Mouse (Mus musculus) large intestine, adult 2 months (tissue): Measurements from ENCODE around the gene Il1f6. TPM values are rescaled to one million over a fixed set of nuclear protein-coding genes. Genes with fewer than 3 reads are reported as not detected.
"Not testable (repeated sequence)": the region's sequence is repeated elsewhere in the genome, so short reads cannot be mapped to it uniquely, and the experiment has no call there.

ENCODE experiments used
- DNase-seq: peaks from one replicate; pipeline ENCODE4 v3.0.0-alpha.2; 2012; ENCODE audit warnings: low read depth, low spot score
- WGBS: fragments of 180-500 bp; shearing (Covaris S2); methylation state at CpG from one replicate; pipeline ENCODE4 v1.1.7; 2018; 5-methylcytosine and 5-hydroxymethylcytosine counted together
- polyA plus RNA-seq: library from polyadenylated mRNA; depleted of rRNA; stranded (reverse); fragments of >200 nt; gene quantifications from 2 replicates; pipeline ENCODE4 v1.2.3, GENCODE M21; 2012; rRNA removed

The Il1f6 gene
- polyA plus RNA-seq: not detected in 2 replicates

DNA sequence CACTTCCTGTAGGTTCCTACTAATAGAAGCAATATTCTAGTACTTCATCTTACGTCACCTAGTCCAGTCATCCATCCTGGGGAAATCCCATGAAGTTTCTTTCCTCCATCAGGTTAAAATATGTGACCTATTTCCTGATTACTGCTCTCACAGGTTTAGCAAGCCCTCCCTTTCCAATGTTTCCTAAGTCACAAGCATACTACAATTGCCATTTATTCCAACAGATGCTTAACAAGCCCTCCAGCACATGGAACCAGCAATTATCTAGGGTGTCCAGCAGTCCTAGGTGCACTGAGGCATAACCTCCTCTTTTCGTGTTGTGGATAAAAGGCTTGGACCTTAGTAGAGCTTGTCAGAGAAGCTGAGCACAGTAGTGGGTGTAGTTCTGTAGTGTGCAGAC is at the start of gene Il1f6:
TSS of gene Il1f6 (plus strand) at position 301 of the 400 bp plus-strand sequence.
- no peak for DNase-seq
- WGBS: 79% methylated on average over 2 of the region's 2 CpGs

DNA sequence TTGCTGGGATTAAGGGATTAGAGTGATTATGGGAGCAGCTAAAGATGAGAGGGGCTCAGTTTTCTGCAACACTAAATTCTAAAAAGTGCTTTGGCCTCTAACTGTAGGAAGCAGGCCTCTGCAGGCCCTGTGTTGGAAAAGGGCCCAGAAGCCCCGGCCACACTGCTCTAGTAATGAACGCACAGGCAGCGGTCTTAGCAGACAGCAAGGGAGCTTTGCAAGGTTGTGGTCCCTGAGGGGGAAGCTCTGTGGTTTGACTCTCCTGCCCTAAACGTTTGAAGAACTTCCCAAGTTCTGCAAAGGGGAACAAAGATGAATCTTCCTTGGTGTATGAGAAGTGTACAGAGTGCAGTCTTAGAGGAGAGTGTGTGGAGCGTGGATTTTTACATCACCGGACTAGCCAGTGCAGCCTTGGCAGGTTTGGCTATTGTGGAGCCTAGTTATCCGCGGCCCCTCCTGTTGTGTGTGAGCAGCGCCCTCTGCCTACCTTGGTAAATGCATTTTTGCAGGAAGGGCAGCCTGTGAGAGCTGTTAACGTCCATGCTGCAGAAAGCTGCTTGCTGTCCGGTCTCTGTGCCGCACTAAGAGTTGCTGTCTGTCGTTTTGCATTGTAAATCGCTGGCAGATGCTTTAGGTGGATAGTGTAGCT is 33.4 kb upstream of the Il1f6 start:
- not testable (repeated sequence) for DNase-seq

DNA sequence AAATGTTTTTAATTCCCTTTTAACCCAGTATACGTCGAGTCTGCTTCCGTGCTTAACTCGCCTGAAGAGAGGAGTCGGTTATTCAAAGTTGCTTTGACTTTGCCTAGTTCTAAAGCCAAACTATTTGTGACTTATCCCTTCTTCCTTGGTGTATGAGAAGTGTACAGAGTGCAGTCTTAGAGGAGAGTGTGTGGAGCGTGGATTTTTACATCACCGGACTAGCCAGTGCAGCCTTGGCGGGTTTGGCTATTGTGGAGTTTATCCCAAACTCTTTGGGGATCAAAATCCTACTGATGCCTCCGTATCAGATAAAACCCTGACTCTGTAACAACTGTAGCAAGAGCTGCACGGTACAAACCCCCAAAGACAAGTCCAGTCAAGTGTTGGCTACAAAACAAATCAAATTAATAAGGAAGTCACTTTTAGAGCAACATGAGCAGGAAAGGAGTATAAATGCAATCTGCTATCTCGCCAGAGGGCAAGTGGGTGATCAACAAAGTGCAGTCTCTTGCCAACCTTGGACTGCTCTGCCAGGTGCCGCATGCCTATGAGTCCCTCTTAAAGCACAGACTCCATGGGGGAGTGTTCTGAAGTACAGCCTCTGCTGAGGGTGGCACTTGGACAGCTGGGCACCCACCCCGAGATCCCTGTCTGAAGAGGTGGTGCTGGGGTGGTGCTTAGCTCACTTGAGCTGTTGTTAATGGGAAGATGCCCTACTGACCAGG is 32.6 kb upstream of the Il1f6 start:
- DNase-seq: not testable (repeated sequence)

More for the DNA sequence above, 33.4 kb upstream of the Il1f6 start:
- 18% methylated on average over 14 of the region's 14 CpGs for WGBS

DNA sequence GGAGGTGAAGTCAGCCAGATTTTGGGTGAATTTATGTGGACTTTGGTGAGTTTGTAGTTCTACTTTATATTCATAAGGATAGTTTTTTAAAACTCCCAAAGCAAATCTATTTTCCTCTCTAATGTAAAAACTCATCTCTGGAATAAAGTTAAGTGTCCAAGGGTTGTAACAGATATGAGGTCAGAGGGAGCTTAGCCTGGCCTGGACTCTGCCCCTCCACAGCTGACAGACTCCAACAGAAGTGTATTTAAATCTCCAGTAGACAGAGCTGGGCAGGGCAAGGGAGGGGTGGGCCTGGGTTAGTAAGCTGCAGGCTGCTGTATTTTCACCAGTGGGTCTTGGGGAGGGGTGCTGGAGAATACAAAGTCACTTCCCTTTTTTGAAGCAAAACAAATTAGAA is 31.1 kb upstream of the Il1f6 start:
- not testable (repeated sequence) for DNase-seq

More for the DNA sequence above, 32.6 kb upstream of the Il1f6 start:
- WGBS: 53% methylated on average over 13 of the region's 13 CpGs

DNA sequence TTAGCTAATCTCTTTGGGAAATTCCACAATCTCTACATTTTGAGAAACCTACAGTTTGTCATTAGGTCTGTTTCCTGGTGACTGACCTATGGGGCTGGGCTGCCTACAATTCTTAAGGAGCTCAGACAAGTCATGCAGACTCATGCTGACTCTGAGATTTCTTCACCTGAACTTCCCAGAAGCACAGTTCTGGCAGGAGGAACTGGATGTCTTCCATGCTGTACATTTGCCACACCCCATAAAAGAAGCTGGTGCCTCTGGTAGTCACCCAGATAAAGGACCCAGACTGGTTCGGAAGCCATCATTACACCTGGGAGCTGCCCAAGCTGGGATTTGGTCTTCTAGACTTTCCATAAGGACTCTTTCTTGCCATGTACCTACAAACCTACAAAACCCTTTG is 29.0 kb upstream of the Il1f6 start, which contains the start of gene Il1f9:
TSS of gene Il1f9 (plus strand) at position 301 of the 400 bp plus-strand sequence.
- WGBS: 76% methylated on average over 1 of the region's 1 CpGs
- no peak for DNase-seq

DNA sequence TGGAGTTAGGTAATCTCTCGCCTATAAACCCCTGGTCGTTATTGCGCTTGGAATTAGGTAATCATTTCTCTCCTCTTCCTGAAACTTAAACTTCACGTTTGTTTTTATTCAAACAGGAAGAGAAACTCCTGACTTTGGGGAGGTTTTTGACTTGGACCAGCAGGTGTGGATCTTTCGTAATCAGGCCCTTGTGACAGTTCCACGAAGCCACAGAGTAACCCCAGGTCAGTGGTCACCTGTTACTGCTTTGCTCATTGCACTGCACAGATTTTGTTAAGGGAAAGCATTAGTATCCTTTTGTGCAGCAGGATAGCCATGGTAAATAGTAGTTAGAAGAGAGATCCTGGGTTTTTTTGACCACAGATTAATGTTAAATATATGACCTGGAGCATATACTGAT is 27.6 kb upstream of the Il1f6 start:
- 24% methylated on average over 6 of the region's 6 CpGs for WGBS
- no peak for DNase-seq

DNA sequence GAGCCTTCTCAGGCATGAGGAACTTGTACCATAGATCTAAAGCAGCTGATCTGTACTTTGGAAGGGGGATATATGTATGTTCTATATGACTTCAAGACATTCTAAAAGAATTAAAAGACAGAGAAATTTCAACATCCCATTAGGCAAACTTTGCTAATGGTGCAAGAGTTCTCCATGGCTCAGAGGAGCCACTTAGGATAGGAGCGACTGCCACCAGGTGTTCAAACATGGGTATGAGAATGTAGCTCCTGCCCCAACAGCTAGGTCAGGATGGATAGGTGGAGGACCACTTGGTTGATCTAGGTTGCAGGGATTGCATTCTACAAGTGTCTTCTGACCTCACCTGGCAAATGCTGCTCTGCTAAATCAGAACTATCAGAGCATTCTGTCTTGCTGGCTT is 27.0 kb upstream of the Il1f6 start:
- DNase-seq: no peak

DNA sequence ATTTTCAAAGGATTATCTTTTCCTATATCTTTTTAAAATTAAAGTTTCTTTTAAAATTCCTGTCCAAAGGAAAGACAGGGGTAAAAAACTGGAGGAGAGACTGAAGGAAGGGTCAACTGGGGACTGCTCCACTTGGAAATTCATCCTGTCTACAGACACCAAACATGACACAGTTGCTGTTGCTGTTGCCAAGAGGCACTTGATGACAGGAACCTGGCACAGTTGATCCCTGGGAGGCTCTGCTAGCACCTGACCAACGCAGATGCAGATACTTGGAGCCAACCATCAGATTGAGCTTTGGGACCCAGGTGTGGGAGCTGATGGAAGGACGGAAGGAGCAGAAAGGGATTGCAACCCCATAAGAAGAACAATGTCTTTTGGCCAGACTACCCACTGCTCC is 12.0 kb downstream of the Il1f6 start:
- WGBS: 78% methylated on average over 2 of the region's 2 CpGs
- DNase-seq: no peak

More for the DNA sequence above, 27.0 kb upstream of the Il1f6 start:
- WGBS: 48% methylated on average over 1 of the region's 1 CpGs

DNA sequence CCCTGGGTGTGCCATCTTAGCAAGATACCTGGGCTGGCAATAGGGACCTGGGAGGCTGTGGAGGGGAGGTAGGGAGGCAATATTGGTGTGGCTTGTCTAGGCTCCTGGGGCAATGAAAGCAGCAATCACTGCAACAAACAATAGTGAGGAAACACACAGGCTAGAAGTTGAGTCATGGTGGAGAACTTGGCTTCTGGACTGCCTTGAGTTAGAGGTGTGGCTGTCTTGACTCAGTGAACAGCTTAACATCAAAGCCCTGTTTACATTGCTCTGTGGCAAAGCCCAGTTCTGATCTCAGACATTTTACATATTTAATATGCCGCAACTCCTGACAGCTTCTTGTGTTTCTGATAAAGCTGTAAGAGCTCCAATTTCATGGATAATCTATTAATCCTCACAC is 52.3 kb downstream of the Il1f6 start:
- DNase-seq: no peak
- WGBS: 72% methylated on average over 1 of the region's 1 CpGs

DNA sequence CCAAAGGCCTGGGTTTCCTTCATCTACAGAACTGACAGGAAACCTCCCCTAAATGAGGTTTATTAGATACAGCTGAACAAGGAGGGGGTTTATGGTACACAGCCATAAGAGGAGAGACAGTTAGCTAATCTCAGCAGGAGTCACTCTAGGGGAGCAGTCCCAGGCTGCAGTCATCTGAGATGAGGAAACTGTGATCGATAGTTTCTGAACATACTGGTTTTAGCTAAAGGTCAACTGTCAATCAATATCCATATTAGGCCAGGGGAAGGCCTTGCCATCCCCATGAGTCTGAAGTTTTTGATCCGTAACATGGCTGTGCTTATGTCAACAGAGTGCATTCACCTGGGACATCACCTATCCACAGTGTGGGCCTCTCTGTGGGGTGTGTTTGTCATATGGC is 58.4 kb downstream of the Il1f6 start:
- no peak for DNase-seq
- WGBS: 80% methylated on average over 2 of the region's 2 CpGs

DNA sequence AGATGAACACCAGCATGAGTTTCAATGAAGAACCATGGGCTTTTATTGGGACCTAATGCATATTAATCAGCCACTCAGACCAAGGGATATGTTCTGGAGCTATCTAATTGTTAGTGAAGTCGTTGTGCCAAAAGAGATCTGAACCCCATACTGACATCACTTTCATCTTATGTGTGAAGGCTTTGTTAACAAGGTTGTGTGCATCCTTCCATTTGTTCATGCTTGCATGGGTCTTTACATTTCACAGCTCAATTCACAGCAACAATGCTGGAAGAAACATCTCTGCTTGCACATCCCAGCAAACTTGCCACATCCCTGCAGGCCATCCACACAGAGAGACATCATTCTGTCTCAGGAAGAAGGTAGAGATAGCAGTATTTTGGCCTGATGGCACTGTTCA is 59.9 kb downstream of the Il1f6 start:
- 33% methylated on average over 1 of the region's 1 CpGs for WGBS
- no peak for DNase-seq

Other genes starting within 250 kb of the Il1f6 start
- 0.32 and 0.69 TPM in 2 replicates for gene Hnmt, start 166.0 kb upstream of the Il1f6 start, polyA plus RNA-seq
- not detected in 2 replicates for gene Tbpl2, start 118.8 kb upstream of the Il1f6 start, polyA plus RNA-seq
- not detected in 2 replicates for gene Il1f8, start 62.3 kb upstream of the Il1f6 start, polyA plus RNA-seq
- gene Il1f9, start 28.9 kb upstream of the Il1f6 start, polyA plus RNA-seq: not detected in 2 replicates
- not detected in 2 replicates for gene Il1f5, start 61.5 kb downstream of the Il1f6 start, polyA plus RNA-seq
- gene Il1f10, start 75.8 kb downstream of the Il1f6 start, polyA plus RNA-seq: not detected in 2 replicates
- 2.9 and 3.4 TPM in 2 replicates for gene Il1rn, start 121.4 kb downstream of the Il1f6 start, polyA plus RNA-seq
- gene Psd4, start 152.2 kb downstream of the Il1f6 start, polyA plus RNA-seq: 20.1 and 23.3 TPM in 2 replicates